Mouse (Mus musculus) midbrain, postnatal 0 days (tissue): Measurements from ENCODE around the gene Ren1. TPM values are rescaled to one million over a fixed set of nuclear protein-coding genes. Genes with fewer than 3 reads are reported as not detected.
A peak's percentile ranks its signal among the peaks of the same experiment; 100 is the strongest.

Experiments used
- ATAC-seq: fragments of 200-750 bp; cut with Nextera tagmentation; 2 replicates; pipeline ENCODE4 v1.8.0; 2017; ENCODE audit warnings: moderate number of reproducible peaks, mild to moderate bottlenecking, moderate TSS enrichment, moderate library complexity; ENCODE audit not compliant: low FRiP score
- DNase-seq: peaks from one replicate; pipeline ENCODE4 v3.0.0-alpha.2; 2015; ENCODE audit warnings: low spot score
- H3K27ac ChIP-seq: fragments of 300-500 bp; sonication (generic); 2 replicates; pipeline ENCODE4 v1.5.1; 2014; ENCODE audit warnings: low read depth, mild to moderate bottlenecking, low read length, mixed read lengths
- H3K27me3 ChIP-seq: fragments of 300-500 bp; sonication (generic); 2 replicates; pipeline ENCODE4 v1.6.1; 2014; ENCODE audit warnings: low read length, control low read depth, mixed read lengths; ENCODE audit not compliant: insufficient read depth
- H3K36me3 ChIP-seq: fragments of 300-500 bp; sonication (generic); 2 replicates; pipeline ENCODE4 v1.6.1; 2014; ENCODE audit warnings: low read length, control low read depth, mixed read lengths; ENCODE audit not compliant: insufficient read depth
- H3K4me1 ChIP-seq: fragments of 300-500 bp; sonication (generic); 2 replicates; pipeline ENCODE4 v1.6.1; 2014; ENCODE audit warnings: mild to moderate bottlenecking, control low read depth, antibody characterized with exemption, low read length, mixed read lengths; ENCODE audit not compliant: insufficient read depth
- H3K4me2 ChIP-seq: fragments of 300-500 bp; sonication (generic); 2 replicates; pipeline ENCODE4 v1.6.1; 2014; ENCODE audit warnings: low read depth, mild to moderate bottlenecking, low read length, mixed read lengths; ENCODE audit not compliant: poor library complexity, severe bottlenecking
- H3K4me3 ChIP-seq: fragments of 300-500 bp; sonication (generic); 2 replicates; pipeline ENCODE4 v1.5.1; 2014; ENCODE audit warnings: low read depth, mild to moderate bottlenecking, low read length, moderate library complexity
- H3K9ac ChIP-seq: fragments of 300-500 bp; sonication (generic); replicated peaks from 2 replicates; pipeline ENCODE4 v1.6.1; 2014; ENCODE audit warnings: mild to moderate bottlenecking, low read length, moderate library complexity, mixed read lengths; ENCODE audit not compliant: poor library complexity, severe bottlenecking
- H3K9me3 ChIP-seq: fragments of 300-500 bp; sonication (generic); 2 replicates; pipeline ENCODE4 v1.6.1; 2016; ENCODE audit warnings: low read length, control low read depth
- CTCF ChIP-seq: IDR thresholded peaks from 2 replicates; pipeline ENCODE4 v1.5.1; 2016; ENCODE audit warnings: antibody characterized with exemption, mild to moderate bottlenecking
- WGBS: fragments of 180-500 bp; shearing (Covaris S2); extraction: QIAGEN DNeasy Blood & Tissue Kit; methylation state at CpG from one replicate; pipeline ENCODE4 v1.1.7; 2014; 5-methylcytosine and 5-hydroxymethylcytosine counted together
- polyA plus RNA-seq: library from polyadenylated mRNA; unstranded; fragments of >200 nt; fragmentation: Nextera tagmentation; extraction: Ambion mirVana; gene quantifications from 2 replicates; pipeline ENCODE4 v1.2.1, GENCODE M21; 2015
- total RNA-seq: library from RNA; depleted of rRNA; stranded (reverse); fragments of >200 nt; gene quantifications from 2 replicates; pipeline ENCODE4 v1.2.3, GENCODE M21; 2014

Gene Ren1
- total and polyA plus RNA-seq, 2 experiments from 2014 or later: not detected

DNA sequence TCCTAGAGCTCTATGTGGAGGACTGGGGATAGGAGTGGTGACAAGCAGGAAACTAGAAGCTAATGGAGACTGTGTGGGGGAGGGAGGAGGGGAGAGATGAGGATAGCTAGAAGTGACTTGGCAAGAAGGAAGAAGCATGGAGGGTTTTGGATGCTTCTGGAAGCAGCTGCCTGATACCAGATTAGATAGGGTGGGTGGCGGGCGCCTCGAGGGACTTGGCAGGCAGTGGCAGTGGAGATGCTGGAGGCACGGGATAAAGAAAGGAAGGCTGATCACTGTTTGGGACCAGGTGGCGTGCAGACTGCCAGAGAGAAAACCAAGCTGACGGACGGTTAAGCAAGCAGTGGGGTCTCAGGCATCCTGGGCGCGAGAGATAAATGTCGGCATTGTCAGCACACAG is 38.4 kb upstream of the Ren1 start:
- DNase-seq (peak; percentile 87), ATAC-seq (0 out of 2 replicates have a peak, but pooled peaks have one; percentile 29)
- peaks cover 3% of the 10 kb centered on the region; the same call in 1 of the 2 replicates for H3K4me1 ChIP-seq
- no peaks in the 10 kb centered on the region for H3K36me3 ChIP-seq
- no peak overlapping the region for H3K4me3 ChIP-seq
- no peak overlapping the region for H3K9ac ChIP-seq
- H3K27me3 ChIP-seq: no peaks in the 10 kb centered on the region
- H3K9me3 ChIP-seq: no peaks in the 10 kb centered on the region
- WGBS: 8% methylated on average over 10 of the region's 10 CpGs
- no peak for TF ChIP-seq CTCF
- H3K27ac ChIP-seq: no peak overlapping the region
- peak overlapping the region; percentile 18; the same call in 1 of the 2 replicates for H3K4me2 ChIP-seq

DNA sequence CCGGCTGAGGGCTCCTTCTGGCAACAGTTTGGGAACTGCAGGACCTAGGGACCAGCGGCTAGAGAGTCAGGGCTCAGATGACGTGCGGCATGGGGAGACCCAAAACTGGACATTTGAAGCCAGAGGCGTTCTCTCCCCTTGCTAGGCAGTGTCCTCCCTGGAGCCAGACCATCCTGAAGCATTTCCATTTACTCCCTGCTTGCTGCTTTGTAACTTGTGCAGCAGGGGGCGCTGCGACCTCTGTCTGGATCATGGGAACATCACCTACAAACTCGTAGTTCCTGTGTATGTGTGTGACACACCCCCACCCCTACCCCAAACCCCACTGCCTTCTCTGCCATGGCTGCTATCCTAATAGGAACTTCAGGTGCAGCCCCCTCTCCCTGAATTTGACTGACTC is 35.9 kb upstream of the Ren1 start:
- TF ChIP-seq CTCF: peak; percentile 79
- Histone ChIP-seq H3K4me1 (peaks cover 3% of the 10 kb centered on the region; the same call in 1 of the 2 replicates), H3K27me3 (no peaks in the 10 kb centered on the region), H3K4me3 (no peak overlapping the region), H3K36me3 (no peaks in the 10 kb centered on the region), H3K4me2 (no peak overlapping the region), H3K9ac (no peak overlapping the region), H3K27ac (no peak overlapping the region), H3K9me3 (no peaks in the 10 kb centered on the region)
- ATAC-seq: no peak
- DNase-seq: peak; percentile 68
- 23% methylated on average over 8 of the region's 8 CpGs for WGBS

DNA sequence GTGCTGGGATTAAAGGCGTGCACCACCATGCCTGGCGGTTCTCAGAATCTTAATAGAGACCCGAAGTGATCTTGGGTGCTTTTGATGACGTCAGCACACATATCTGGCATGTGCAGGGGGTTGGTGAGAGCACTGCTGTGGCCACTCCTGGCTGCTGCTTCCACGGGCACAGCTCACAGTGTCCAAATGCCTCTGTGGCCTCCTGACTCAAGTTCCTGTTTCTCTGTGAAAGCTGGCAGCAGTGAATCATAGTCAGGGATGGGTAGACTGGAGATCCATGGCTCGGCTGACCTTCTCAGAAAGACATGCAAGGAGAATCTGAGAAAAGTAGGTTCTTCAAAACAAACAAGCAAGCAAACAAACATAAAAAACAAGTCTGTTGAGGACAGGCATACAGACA is 34.5 kb upstream of the Ren1 start:
- H3K9ac ChIP-seq: no peak overlapping the region
- H3K4me3 ChIP-seq: no peak overlapping the region
- H3K9me3 ChIP-seq: no peaks in the 10 kb centered on the region
- DNase-seq: no peak
- 86% methylated on average over 6 of the region's 6 CpGs for WGBS
- no peak overlapping the region for H3K27ac ChIP-seq
- peaks cover 3% of the 10 kb centered on the region; the same call in 1 of the 2 replicates for H3K4me1 ChIP-seq
- no peak overlapping the region for H3K4me2 ChIP-seq
- H3K27me3 ChIP-seq: no peaks in the 10 kb centered on the region
- no peak for TF ChIP-seq CTCF
- no peaks in the 10 kb centered on the region for H3K36me3 ChIP-seq
- ATAC-seq: no peak

DNA sequence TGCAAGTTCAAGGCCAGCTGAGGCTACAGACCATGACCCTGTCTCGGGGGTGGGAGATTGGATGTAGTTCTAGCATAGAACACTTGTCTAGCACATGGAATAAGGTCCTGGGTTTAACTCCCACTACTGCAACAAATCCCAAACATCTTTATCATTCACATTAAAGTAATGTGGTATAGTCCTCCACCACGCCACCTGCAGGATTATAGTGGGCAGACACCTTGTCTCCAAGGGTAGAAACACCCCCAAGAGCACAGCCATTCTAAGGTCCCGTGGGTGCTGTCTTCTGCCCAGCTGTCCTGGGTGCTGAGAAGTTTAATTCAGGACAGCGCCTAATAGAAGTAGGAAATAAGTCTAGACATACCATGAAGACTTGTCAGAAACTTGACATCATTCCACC is 33.7 kb upstream of the Ren1 start:
- TF ChIP-seq CTCF: no peak; the same call in 1 of the 2 replicates
- no peak for DNase-seq
- ATAC-seq: no peak
- no peak overlapping the region for H3K27ac ChIP-seq
- no peak overlapping the region for H3K9ac ChIP-seq
- H3K4me2 ChIP-seq: no peak overlapping the region
- no peaks in the 10 kb centered on the region for H3K27me3 ChIP-seq
- H3K4me3 ChIP-seq: no peak overlapping the region
- no peaks in the 10 kb centered on the region for H3K36me3 ChIP-seq
- peaks cover 3% of the 10 kb centered on the region; the same call in 1 of the 2 replicates for H3K4me1 ChIP-seq
- H3K9me3 ChIP-seq: no peaks in the 10 kb centered on the region
- WGBS: 85% methylated on average over 4 of the region's 4 CpGs

DNA sequence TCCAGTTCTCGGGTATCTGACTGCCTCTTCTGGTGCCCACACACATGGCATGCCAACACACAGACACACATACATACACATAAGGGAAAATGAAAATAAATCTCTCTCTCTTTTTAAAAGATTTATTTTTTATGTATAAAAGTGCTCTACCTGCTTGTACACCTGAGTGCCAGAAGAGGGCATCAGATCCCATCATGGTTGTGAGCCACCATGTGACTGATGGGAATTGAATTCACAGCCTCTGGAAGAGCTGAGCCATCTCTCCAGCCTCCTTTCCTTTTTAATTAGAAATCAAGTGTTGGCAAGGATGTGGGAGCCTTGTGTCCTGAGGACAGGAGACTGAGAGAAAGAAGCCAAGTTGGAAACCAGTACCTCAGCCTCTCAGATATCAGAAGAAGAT is 33.2 kb upstream of the Ren1 start:
- Histone ChIP-seq H3K4me3 (no peak overlapping the region), H3K4me2 (no peak overlapping the region), H3K9ac (no peak overlapping the region), H3K27me3 (no peaks in the 10 kb centered on the region), H3K9me3 (no peaks in the 10 kb centered on the region), H3K36me3 (no peaks in the 10 kb centered on the region), H3K4me1 (0 out of 2 replicates have a peak, but pooled peaks cover under 1% of the 10 kb centered on the region), H3K27ac (no peak overlapping the region)
- 93% methylated on average over 1 of the region's 1 CpGs for WGBS
- peak; percentile 75 for TF ChIP-seq CTCF
- peak; percentile 37 for DNase-seq
- no peak for ATAC-seq

DNA sequence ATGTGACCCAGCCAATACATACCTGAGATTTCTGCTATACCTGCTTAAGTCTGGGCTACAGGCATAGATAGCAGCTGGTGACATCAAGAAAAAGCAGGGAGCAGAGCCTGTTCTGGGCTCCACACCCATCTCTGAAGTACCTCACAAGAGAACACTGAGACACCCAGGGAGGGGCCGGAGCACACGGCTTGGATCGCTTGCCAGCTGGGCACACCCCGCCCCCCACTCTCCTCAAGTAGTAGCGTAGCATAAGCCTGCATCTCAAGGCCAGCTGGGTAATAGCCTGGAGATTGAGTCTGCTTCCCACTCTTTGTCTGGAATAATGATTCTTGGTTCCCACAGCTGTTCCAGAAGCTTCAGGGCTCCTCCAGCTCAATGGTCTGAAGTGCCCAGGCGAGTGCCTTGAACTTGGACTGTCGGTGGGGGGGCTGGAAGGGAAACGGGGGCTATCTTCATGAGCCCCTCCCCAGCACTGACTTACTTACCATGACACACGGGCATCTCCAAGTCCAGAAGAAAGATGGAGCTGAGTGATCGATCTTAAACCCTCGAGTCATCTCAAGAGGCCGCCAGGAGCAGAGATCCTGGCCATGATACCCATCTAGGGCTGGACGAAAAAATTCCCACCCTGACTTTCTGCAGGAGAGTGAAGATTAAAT is 28.9 kb upstream of the Ren1 start, which contains the start of gene Kiss1:
TSS of gene Kiss1 (plus strand) at position 609 of the 659 bp plus-strand sequence.
- no peaks in the 10 kb centered on the region for H3K36me3 ChIP-seq
- no peak for DNase-seq
- H3K27ac ChIP-seq: no peak within 1 kb of the TSS
- no peak within 1 kb of the TSS for H3K4me2 ChIP-seq
- TF ChIP-seq CTCF: no peak
- ATAC-seq: no peak
- H3K4me3 ChIP-seq: no peak within 1 kb of the TSS
- WGBS: 82% methylated on average over 13 of the region's 13 CpGs
- H3K4me1 ChIP-seq: no peaks in the 10 kb centered on the region
- no peaks in the 10 kb centered on the region for H3K27me3 ChIP-seq
- H3K9me3 ChIP-seq: no peaks in the 10 kb centered on the region
- no peak within 1 kb of the TSS for H3K9ac ChIP-seq
